Mouse (Mus musculus): Measurements from ENCODE around the gene Hic1. TPM values are rescaled to one million over a fixed set of nuclear protein-coding genes. Genes with fewer than 3 reads are reported as not detected.

The Hic1 gene
- total RNA-seq, 4 experiments from 2014 or later, result 3.2 to 3.7 (median 3.4) TPM

DNA sequence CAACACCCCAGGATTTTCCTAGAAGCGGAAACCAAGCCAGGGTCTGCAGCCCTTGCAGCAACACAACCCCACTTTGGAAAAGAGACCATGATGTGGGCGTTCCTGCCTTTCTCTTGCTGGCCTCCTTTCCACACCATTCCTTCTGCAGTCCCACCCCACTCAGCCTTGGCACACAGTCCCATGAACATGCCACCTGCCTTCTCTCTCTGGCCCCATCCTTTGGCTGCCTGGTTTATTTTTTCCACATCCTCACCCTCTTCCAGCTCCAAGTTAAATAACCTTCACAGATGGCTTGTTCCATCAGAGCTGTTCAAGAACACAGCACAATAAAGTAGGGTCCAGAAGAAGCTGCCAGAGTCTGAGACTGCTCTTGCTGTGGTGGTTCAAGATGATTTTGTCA lies 50.0 kb downstream of the Hic1 start:
- DNase-seq (ENCODE audit: low spot score in 2 of 2), result peak; percentile 25 to 77

DNA sequence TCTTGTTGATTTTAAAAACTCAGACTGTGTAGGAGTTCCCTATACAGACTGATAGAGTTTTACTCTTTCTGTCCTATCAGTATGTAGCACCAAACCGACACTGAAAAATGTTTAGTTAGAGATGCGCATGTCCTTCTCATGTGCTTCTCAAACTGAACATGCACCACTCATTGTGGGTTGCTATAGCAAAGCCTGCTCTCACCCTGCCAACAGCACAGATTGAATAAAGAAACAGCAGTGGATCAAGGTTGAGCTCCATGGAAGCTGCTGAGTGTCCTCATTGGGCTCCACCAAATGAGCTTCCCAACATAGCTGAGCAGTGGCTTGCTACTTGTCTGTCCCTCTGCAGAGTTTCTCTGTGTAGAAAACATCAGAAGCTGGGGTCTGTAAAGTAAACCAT lies 51.2 kb downstream of the Hic1 start:
- no peak for DNase-seq (ENCODE audit: low spot score in 2 of 2)

DNA sequence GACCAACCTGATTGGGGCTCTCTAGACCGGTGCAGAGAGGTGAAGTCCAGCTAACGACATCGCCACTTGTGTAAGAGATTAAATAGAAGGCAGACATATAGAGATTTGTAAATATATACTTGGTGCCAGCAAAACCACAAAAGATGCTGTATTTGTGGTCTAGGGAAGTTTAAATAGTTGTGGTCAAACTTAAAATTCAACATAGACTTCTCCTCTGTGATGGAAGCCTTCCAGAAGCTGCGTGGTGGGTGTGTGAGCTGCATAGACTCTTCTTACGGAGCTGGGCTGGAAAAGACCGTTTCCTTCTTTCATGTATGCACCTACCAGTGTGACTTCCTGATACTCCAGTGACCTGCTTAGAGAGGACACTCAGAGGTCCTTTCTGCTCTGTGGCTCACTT lies 52.9 kb downstream of the Hic1 start:
- DNase-seq (ENCODE audit: low spot score in 2 of 2), result no peak

Small RNAs within 50 kb of the gene (microRNA-seq; reads per million reads assigned to microRNA genes)
- gene Mir132 (21,398 to 23,001 reads per million in 2 experiments), gene Mir212 (515 to 553 reads per million in 2 experiments)

Other genes starting within 250 kb of the Hic1 start
- gene Smg6, start 243.7 kb downstream of the Hic1 start, total RNA-seq (2022), result 10 to 100 TPM; 30.7 to 33.6 (median 31.9) TPM
- gene Srr, start 243.6 kb downstream of the Hic1 start, total RNA-seq (2022), result 10 to 100 TPM; 78.8 to 86.2 (median 81.8) TPM
- 10 to 100 TPM; 12.8 to 13.5 (median 13.2) TPM for gene Ovca2, start 9.3 kb upstream of the Hic1 start, total RNA-seq (2022)
- gene Dph1, start 21.7 kb upstream of the Hic1 start, total RNA-seq (2022), result 10 to 100 TPM; 22.7 to 28.7 (median 27.0) TPM
- 10 to 100 TPM; 67.2 to 72.6 (median 67.9) TPM for gene Rtn4rl1, start 24.3 kb upstream of the Hic1 start, total RNA-seq (2022)
- gene Rpa1, start 178.8 kb upstream of the Hic1 start, total RNA-seq (2022), result 10 to 100 TPM; 47.5 to 51.4 (median 50.2) TPM
- gene Smyd4, start 178.9 kb upstream of the Hic1 start, total RNA-seq (2022), result 10 to 100 TPM; 13.9 to 22.5 (median 18.1) TPM

Data from left cerebral cortex, adult 8-10 months (tissue).